Mouse (Mus musculus) brain, embryonic 14.5 days (tissue): ENCODE measurements around the gene Zfp747.
A peak's percentile ranks its signal among the peaks of the same experiment; 100 is the strongest.
"Not testable (repeated sequence)": the region's sequence is repeated elsewhere in the genome, so short reads cannot be mapped to it uniquely, and the experiment has no call there.

Experiments used
- CTCF ChIP-seq: fragments of 200-500 bp; IDR thresholded peaks from 2 replicates; pipeline ENCODE4 v1.5.1; 2012; ENCODE audit warnings: inconsistent platforms, mild to moderate bottlenecking, moderate library complexity, borderline replicate concordance; ENCODE audit not compliant: insufficient read depth, insufficient read length; ENCODE audit errors: extremely low read depth
- POLR2A ChIP-seq: fragments of 200-500 bp; IDR thresholded peaks from 2 replicates; pipeline ENCODE4 v1.6.1; 2012; ENCODE audit warnings: mild to moderate bottlenecking, inconsistent platforms, borderline replicate concordance; ENCODE audit not compliant: poor library complexity, insufficient read depth, insufficient read length, severe bottlenecking; ENCODE audit errors: extremely low read depth

GRCm38 (mm10) chr7:127362418-127362817 lies 13.4 kb downstream of the Zfp747 start:
- not testable (repeated sequence) for TF ChIP-seq POLR2A
- TF ChIP-seq CTCF = peak; percentile 55; the same call in 1 of the 2 replicates
